Mouse (Mus musculus): ENCODE measurements around the gene Taar8c.
"Not testable (repeated sequence)": the region's sequence is repeated elsewhere in the genome, so short reads cannot be mapped to it uniquely, and the experiment has no call there.

- TF ChIP-seq GATA1 (IDR thresholded peaks at IDR 0.05; ENCODE audit: borderline replicate concordance, low read length); FLI1 (IDR thresholded peaks at IDR 0.05; ENCODE audit: low read length): not testable (repeated sequence)
These were observed 7.7 kb upstream of the Taar8c start, which contains the start of gene Taar9 for GRCm38 (mm10) chr10:24109434-24109833.
